Mouse (Mus musculus) megakaryocyte, embryonic 14.5 days (primary cell): ENCODE data around the gene G6pc3.

Source experiments
- FLI1 ChIP-seq: IDR thresholded peaks from 2 replicates; pipeline ENCODE4 v1.6.1; 2012; ENCODE audit warnings: low read length, inconsistent platforms, mixed read lengths
- GATA1 ChIP-seq: IDR thresholded peaks from 3 replicates; pipeline ENCODE4 v1.6.1; 2012; ENCODE audit warnings: mixed read lengths, low read length, inconsistent platforms, borderline replicate concordance

- no peak for TF ChIP-seq GATA1
- no peak for TF ChIP-seq FLI1
These were observed 32.5 kb downstream of the G6pc3 start for GRCm38 (mm10) chr11:102221954-102222351.
